Mouse (Mus musculus): ENCODE results near the gene BC049715.

The BC049715 gene

DNA sequence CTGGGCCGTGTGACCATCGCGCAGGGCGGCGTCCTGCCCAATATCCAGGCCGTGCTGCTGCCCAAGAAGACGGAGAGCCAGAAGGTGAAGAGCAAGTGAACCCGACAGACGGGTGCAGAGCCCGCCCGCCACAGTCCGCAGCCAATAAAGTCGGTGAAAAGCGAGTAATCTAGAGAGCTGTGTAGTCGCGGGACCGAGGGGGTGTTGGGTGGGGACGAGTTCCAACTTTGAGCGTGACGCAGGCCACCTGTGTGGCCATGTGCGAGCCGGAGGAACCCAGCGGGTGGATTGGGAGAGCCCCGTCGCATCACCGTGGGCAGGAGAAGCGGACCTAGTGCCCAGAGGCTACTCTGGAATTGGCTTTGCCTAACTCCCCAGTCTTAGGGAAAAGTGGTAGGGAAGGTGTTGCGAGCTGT lies 18.8 kb upstream of the BC049715 start:
- no peak for DNase-seq

DNA sequence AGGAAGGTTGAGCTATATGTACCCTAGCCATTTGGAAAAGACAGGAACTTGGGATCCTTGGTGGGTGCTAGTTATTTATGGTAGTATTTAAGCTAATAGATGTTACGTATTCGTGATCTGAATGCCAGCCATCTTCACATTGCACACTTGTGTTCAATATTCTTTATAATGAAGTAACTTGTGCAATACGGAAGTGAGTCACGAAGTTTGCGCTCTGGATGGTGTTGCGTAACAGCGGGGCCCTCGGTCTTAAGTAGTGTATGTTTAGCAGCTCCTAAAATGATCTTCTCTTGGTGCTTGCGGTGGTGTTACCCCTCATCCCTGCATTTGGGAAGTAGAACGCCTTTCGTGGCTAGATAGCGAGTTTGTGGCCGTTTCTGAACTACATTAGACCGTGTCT lies 18.3 kb upstream of the BC049715 start:
- DNase-seq = no peak

DNA sequence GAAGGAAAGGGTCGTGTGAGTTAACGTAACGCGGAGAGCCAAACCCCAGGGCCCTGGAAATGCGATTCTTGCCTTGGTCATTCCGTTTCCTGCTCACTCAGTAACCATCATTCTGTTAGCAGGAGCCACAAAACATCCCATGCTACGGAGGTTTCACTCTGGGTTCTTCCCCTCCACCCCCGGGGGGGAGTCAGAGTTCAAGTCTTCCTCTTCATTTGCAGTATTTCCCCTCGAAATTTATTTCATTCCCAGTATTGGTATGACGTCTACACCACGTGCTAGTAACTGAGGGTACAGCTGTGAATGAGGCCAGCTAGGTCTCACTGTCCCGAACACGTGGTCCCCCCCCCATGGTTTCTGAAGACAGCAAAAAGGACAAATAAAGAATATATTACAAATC lies 17.8 kb upstream of the BC049715 start:
- DNase-seq = no peak

DNA sequence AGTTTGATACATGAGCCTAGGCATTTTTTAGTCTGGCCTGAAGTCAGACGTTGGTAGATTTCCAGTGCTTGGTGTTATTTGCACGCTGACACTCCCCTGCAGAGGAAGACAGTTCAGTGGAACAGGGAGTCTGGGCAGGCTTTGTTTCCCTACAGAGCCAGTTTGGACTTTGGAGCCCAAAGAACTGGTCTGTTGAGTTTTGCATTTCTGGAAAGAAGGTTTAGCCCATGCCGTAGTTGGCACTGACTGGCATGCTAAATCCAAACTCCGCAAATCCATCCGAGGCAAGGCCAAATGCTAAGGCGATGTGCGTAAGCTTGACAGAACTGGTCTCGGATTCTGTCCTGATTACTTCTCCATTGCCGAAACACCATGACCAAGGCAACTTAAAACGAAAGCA lies 16.2 kb upstream of the BC049715 start:
- no peak for DNase-seq

DNA sequence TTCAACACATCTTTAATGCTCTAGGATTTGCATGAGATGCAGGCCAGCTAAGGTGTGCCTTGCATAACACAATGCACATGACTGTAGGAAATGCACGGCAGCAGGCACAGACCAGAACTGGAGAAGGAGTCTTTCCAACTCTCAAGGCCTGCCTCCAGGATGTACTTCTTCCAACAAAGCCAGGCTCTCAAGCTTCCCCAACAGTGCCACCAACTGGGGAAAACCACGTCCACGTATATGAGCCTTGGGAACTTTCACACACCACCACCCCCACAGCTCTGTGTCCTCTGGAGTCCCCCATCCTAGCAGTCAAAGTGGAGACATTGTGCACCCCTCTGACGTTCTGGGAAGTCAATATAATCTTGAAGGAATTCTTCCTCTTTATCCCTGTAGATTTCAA lies 14.3 kb upstream of the BC049715 start:
- no peak for DNase-seq

DNA sequence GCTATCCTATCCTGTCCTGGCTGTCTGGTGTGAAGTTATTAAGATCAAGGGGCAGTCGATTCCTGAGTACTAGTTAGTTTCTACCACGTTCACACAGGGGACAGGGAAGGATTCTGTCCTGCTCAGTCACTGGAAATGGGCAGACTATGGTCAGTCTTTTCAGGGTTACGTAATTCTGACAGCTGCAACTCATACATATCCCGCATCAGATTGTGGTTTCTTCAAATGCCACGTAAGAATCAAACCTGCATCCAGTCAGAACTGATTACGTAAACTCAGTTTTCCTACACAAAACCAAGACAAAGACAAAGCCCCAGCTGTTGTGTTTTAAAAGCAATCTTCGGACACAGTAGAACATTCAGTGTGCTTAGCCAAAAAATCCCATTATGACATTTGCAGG lies 12.0 kb upstream of the BC049715 start:
- no peak for DNase-seq

DNA sequence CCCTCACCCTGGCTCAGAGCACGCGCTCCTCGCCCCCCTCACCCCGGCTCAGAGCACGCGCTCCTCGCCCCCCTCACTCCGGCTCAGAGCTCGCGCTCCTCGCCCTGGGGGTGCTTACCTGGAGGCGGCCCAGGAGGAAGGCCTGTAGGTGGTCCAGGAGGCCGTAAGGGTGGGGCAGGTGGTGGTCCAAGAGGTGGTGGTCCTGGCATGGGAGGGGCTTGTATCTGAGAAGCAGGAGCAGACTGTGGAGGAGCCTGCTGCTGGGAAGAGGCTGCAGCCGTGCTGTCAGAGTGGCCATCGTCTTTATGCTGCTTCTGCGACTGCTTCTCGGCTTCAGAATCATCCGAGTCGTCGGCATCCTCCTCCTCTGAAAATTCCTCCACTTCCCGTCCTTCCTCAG lies 10.6 kb upstream of the BC049715 start:
- DNase-seq = no peak

DNA sequence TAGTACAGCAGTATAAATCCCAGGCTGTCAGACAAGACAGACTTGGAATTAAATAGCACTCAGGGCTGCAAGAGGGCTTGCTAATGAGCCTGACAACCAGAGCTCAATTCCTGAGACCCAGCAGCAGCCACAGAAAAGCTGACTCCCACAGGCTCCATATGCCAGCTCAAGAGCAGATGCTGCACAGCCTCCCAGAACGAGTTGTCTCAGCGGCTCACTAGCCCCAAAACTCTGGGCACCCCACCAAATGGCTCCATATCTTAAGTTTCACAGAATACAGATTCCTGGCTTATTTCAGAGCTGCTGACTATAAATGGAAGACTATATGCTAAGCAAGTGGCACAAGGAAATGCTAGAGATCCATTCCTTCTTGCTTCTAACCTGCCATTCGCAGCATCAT lies 9.9 kb upstream of the BC049715 start:
- DNase-seq = peak; percentile 94

DNA sequence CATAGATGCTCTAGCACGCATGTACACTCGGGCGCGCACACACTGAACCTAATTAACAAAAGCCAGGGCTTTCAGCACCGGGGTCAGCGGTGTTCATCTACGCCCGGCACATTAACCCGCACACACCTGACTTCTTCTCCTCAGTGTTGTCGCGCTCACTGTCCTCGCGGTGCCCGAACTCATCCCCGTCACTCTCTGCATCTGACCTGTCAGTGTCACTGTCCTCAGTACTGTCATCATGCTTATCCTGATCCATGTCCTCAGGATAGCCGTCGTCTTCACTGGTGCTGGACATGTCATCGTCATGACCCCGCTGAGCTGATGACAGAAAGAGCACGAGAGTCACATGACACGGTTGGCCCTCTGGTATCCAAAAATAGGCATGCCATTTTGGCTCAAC lies 7.0 kb upstream of the BC049715 start:
- no peak for DNase-seq

DNA sequence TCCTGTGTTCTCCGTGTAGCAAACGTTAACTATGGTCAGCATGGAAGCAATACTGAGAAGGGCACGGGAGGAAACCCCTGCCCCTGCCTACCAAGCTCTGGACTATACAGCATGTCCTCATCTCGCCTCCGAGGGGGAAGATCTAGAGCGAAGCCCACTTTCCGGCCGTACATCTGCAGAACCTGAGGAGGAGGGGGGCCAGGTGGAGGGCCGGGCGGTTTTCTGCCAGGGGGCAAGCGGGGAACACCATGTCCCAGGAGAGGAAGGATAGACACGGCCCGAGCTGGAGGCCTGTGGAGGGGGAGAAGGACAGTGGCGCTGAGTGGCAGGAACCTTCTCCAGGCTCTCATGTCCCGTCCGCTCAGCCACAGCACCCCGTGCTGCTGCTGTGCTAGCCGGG lies 6.3 kb upstream of the BC049715 start:
- no peak for DNase-seq

DNA sequence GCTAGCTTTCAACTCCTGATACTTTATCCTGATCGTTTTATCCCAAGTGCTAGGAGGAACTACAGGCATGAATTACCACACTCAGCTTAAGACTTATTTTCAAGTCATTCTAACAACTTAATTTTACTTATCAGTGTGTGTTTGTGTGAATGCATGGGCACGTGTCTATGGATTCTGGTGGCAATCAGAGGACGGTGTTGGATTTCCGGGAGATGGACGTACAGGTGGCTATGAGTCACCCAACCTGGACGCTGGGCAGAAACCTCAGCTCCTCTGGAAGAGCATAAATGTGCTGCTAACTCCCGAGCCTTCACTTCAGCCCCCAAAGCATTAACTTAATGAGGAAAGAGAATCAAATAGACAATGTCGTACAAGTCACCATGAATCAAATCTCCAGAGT lies 2.4 kb upstream of the BC049715 start:
- no peak for DNase-seq

DNA sequence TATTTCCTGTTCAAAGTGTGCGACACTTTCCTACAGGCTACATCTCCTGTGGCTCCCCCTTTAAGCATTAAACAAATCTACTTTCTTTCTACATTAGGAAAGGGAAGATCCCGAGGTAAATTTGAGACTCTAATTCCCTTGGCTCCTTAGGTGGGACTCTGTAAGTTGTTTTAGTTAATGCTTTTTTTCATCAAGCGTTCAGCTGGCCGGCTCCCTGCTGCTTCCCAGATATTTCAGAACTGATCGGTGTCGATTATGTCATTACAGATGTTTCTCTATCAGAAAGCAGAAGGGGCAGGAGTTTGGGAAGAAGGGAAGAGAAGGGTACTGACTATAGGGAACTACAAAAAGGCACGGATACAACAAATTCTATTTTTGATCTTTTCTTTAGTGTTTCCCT lies 310 bp upstream of the BC049715 start:
- DNase-seq = no peak

DNA sequence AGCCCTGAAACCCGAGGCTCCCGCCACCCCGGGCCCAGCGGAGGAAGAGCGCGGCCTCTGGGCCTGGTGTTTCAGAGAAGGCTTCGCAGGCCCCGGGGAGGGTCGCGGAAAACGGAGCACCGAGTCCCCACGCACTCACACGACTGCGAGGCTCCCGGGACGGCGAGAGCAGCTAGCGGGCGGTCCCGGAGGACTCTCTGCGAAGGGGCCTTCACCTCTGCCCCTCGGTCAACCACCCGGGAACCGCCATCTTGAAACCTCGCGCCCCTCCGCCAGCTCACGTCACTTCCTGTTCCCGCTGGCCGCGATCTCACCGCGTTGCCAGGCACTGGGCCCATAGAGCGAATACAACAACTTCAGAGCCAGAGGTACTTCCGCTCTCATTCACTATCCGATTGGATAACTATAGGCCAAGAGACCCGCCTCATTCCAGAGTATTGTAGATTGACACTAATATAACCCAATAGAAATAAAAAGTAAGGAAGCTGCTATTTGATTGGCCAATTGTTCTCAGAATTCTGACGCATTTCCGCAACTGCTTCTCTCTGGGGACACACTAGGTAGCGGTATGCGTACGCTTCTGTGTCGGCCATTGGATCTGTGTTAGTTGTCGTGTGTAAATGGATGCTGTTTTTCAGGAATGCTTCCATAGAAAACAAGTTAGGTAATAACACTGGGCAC lies 595 bp downstream of the BC049715 start, which contains the start of gene Wbp11:
Wbp11 (minus strand) TSS at position 353 of the 681 bp plus-strand sequence.
- DNase-seq = peak; percentile 98

DNA sequence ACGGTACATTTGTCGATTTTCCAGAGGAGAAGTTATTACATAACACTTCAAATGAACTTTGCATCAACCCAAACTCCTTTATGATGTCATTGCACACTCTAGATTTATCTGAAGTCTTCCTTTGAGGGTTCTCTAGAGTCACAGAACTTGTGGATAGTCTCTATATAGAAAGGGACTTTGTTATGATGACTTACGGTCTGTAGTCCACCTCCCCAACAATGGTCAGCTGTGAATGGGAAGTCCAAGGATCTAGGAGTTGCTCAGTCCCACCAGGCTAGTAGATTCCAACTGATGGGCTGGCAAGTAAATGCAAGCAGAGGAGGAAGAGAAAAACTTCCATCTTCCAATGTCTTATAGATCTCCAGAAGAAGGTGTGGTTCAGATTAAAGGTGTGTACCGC lies 1.3 kb downstream of the BC049715 start:
- no peak for DNase-seq

DNA sequence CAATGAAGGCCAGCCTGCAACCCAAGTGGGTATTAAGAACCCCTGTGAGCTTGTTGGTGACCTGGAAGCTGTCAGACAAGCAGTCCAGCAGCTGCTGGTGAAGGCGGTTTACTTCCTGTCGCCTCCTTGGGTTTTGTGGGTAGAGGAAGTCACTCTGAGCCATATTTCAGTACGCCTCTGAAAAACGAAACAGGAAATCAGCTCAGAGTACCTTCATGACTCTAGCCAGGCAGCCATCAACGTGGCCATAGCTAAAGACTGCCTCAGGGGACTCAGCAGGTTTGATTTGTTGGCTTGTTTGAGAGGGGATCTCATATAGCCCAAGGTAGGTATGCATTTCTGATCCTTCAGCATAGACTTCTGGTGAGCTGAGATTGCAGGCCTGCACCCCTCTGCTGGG lies 4.3 kb downstream of the BC049715 start:
- DNase-seq = no peak

DNA sequence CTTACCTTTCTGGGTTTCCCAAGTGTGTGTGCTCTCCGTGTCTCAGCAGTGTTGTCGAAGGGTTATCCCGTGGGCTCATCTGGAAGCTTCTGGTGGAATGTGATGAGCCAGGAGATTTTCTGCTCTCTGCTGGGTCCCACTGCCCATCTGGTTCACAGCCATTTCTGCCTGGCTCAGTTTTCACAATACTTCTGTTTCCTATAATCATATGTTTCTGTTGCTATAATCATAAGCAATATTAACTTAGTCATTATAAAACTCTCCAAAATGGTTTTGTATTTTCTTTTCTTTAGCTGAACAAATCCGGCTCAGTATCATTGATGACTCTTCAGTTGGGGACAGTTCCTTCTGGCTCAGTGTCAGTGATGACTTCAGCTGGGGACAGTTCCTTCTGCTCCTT lies 7.9 kb downstream of the BC049715 start, which contains the start of gene Smco3:
Smco3 (minus strand) TSS at position 101 of the 400 bp plus-strand sequence.
- DNase-seq = no peak

DNA sequence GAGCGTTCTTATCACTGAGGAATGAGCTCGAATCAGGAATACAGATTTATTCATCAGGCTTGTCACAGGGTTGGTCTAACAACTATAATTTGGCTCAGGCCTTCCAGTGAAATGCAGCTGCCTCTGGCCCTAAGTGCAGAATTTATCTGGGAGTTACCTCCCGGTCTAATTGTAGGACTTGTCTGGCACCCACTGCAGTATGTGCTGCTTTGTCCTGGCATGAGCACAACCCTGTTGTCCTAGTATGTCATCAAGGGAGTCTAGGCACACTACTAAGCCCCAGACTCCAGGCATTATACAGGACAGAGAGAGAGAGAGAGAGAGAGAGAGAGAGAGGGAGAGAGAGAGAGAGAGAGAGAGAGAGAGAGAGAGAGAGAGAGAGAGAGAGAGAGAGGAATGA lies 9.9 kb downstream of the BC049715 start:
- no peak for DNase-seq

DNA sequence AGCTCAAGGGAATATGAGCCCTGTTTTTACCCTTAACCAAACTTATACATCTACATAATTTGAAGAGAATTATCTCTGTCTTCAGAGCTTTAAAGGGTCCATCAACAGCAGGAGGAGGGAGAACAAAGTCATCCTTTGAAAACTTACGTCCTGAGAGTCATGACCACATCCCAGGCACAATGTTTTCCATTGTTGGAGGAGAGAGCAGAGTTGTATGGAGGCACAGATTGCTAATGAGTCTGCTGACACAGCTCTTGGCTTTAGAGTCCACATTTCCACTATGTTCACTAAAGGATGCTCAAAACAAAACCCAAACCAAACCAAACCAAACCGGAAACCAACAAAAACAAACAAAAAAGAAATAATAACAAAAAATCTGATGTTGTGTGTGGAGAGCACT lies 17.5 kb downstream of the BC049715 start:
- peak; percentile 57 for DNase-seq

DNA sequence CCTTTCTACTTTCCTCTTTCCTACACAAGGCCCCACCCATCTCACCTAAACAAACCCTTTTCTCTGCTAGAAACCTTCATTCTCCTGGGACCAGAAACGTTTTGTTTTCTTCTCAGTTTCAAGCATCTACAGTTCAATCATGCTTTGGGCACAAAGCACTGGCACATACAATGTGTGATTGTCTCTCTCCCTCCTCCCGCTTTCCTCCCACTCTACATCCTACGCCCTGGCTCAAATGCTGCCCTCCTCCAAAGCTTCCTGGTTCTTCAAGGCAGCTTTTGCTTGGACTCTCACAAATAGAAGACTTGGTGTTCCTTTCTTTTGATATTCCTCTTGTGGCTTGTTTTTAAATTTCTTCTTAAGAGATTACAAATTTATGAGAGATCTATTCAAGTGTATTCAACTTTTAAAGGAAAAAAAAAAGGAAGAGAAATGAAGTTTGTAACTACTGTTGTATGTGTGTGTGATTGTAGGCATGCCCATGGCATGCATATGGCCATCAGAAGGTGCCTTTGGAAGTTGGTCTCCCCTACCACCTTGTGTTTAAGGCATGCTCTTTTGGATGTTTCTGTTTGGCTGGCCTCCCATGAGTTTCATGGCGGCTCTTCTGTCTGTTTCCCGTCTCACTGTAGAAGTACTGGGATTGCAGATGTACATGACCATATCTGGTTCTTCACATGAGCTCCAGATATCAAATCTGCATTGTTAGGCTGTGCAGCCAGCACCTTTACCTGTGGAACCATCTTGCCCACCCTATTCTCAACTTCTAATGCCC lies 18.5 kb downstream of the BC049715 start:
- DNase-seq = no peak

DNA sequence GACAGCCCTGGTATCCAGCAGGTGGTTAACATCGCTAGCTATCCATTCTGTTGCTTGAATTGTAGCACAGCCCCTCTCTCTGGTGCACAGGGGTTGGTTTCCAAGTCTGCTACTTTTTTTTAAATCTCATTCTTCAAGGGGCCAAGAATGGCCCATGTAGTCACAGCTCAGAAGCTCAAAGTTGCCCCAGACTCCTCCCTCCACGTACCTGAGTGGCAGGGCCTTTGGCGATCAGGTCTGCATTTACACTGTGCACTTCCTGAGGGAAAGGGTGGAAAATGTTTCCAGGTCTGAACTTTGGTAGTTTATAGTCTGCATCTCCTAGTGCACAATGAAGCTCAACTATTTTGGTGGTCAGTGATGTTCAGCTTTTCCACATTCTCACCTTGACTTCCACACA lies 19.8 kb downstream of the BC049715 start:
- DNase-seq = no peak

DNA sequence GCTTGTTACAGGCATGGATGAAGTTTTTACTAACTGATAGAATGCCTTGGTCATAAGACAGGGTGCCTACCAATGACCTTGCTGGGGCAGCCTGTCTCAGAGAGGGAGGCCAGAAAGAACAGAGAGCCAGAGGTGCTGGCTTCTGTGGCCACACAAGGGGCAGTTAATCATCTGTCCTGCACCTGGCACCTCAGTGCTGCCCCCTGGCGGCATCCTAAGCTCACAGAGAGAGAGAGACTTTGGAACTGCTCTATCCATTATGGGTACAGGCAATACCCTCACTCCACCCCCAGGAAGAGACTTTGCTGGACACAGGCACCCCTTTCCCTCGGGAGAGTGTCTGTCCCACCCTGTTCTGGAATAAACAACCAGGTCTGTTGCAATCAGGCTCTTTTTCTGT lies 20.4 kb downstream of the BC049715 start:
- no peak for DNase-seq

DNA sequence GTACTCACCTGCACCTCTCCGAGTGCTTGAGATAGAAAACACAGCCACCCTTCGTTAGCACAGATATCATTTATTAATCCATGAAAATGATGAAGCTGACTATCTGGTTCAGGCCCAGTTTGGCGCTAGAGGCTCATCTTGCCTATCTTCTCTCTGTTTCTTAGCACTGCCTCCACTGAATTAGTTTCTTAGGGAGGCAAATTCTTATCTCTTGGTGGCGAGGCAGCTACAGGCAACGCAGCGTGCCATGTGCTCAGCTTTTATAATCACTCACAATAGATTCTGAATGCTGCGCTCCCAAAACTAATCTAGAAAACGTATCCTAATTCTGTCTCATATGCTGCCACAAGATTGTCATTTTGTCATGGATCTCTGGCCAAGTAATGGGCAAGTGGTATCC lies 21.0 kb downstream of the BC049715 start:
- no peak for DNase-seq

DNA sequence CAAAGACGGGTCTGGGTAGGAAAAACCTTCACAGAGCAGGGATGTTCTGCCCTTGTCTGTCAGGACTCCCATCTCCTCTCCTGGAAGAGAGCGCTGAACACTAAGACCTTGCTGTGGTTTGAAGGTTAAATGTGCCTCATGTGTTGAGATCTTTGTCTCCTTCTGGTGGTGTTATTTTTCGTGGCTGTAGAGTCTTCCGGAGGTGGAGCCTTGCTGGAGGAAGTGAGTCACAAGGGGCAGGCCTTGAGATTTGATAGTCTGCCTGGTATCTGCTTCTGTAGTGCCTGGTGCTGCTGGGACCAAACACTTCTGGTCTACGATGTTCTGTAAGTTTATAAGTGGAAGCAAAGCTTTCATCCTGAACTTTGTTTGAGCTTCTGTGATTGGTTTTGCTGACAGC lies 21.5 kb downstream of the BC049715 start:
- no peak for DNase-seq

DNA sequence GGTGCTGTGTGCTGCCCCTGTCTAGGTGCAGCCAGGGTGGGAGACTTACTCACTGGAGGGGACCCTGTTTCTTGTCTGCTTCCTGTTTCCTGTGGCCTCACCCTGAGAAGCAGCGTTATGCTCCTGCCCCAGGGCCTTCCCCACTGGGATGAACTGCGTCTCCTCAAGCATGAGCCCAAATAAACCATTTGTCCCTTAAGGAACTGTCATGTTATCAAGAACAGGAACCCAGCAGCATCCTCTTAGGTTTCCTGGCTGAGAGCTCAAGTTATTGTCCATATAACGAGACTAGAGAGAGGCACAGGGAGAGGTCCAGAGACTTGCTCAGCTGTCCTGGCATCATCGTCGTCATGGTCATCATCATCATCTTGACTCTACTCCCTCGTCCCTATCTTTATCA lies 22.8 kb downstream of the BC049715 start:
- DNase-seq = no peak

DNA sequence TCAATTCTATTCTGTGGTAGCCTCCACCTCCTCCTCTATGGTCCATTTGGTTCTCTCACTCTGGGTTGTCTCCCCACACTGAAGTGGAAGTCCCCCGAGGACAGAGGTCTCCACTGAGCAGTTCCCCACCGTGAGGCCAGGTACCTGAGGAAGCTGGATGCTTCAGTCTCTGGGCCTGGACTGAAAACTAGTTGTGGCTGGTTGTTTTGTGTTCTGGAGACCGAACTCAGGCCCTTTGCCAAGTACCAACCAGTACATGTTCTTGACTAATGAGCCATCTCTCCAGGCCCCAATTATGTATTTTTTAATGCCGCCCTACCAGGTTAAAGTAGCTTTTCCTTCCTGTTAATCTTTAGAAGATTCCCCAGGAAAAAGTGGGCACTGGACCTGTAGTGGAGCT lies 24.9 kb downstream of the BC049715 start:
- DNase-seq = no peak
